Mouse (Mus musculus): Measurements from ENCODE around the gene Cldn9. TPM values are rescaled to one million over a fixed set of nuclear protein-coding genes. Genes with fewer than 3 reads are reported as not detected.

The Cldn9 gene
- polyA plus RNA-seq, 1 experiment from 2014 or later, result 0.23 TPM

DNA sequence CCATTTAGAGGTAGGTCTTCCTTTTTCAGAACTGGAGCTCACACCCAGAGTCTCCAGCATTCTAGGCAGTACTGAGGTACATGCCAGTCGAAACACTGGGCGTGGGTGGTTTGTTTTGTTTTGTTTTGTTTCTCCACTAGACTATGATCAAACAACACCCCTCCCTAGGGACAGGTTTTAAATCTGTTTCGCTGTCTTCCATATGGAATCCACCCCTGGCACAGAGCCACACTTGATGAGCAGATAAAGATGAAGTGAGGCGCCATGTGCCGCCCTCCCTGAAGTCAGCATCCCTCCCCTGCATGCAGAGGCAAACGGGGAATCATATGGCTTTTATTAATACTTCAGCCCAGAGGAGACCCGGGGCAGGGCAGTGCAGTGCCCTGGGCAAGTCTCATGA, 20.9 kb upstream of the Cldn9 start:
- no peak overlapping the region for H3K4me2 ChIP-seq (replicated peaks; ENCODE audit: low read depth)

DNA sequence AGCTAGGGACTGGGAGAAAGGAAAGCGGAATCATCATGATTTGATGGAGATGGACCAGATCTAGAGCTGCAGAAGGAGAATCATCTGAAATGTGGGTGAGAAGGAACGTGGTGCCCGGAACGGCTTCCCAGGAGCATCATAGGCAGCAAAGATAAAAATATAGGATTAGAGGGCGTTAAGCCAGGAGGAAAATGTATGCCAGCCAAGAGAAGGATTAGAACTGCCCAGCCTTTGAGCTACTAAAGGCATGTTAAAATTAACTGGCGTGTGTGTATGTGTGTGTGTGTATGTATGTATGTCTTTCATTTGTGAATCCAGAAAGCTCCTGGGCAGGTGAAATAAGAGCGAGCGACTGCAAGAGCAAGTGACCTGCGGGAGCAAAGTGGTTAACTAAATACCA, 19.5 kb upstream of the Cldn9 start:
- 85% methylated on average over 9 of the region's 9 CpGs for WGBS
- Histone ChIP-seq H3K9me3 (ENCODE audit: control insufficient read depth) (no peaks in the 10 kb centered on the region), H3K27me3 (replicated peaks; ENCODE audit: control insufficient read depth, insufficient read depth, low read length) (peaks cover under 1% of the 10 kb centered on the region; the same call in 1 of the 2 replicates), H3K4me1 (replicated peaks; ENCODE audit: control insufficient read depth, insufficient read depth, low read length) (no peaks in the 10 kb centered on the region; the same call in 1 of the 2 replicates), H3K27ac (ENCODE audit: low read depth, low read length) (no peak overlapping the region), H3K4me3 (ENCODE audit: low read depth, low read length) (no peak overlapping the region), H3K36me3 (ENCODE audit: control insufficient read depth, insufficient read depth) (no peaks in the 10 kb centered on the region), H3K4me2 (replicated peaks; ENCODE audit: low read depth) (no peak overlapping the region), H3K9ac (ENCODE audit: low read depth, low read length) (no peak overlapping the region)
- ATAC-seq, result no peak
- no peak for TF ChIP-seq CTCF (IDR thresholded peaks at IDR 0.05; ENCODE audit: low read depth)

More for the DNA sequence above, 20.9 kb upstream of the Cldn9 start:
- H3K9ac ChIP-seq (ENCODE audit: low read depth, low read length), result no peak overlapping the region
- no peaks in the 10 kb centered on the region; the same call in 1 of the 2 replicates for H3K4me1 ChIP-seq (replicated peaks; ENCODE audit: control insufficient read depth, insufficient read depth, low read length)
- no peak for TF ChIP-seq CTCF (IDR thresholded peaks at IDR 0.05; ENCODE audit: low read depth)
- 55% methylated on average over 7 of the region's 7 CpGs for WGBS
- no peaks in the 10 kb centered on the region for H3K9me3 ChIP-seq (ENCODE audit: control insufficient read depth)
- no peaks in the 10 kb centered on the region for H3K36me3 ChIP-seq (ENCODE audit: control insufficient read depth, insufficient read depth)
- no peak overlapping the region for H3K27ac ChIP-seq (ENCODE audit: low read depth, low read length)
- H3K4me3 ChIP-seq (ENCODE audit: low read depth, low read length), result no peak overlapping the region
- no peaks in the 10 kb centered on the region for H3K27me3 ChIP-seq (replicated peaks; ENCODE audit: control insufficient read depth, insufficient read depth, low read length)
- no peak for ATAC-seq

- H3K9me3 ChIP-seq (ENCODE audit: control insufficient read depth), result no peaks in the 10 kb centered on the region
- peak overlapping the region; percentile 100 for H3K4me2 ChIP-seq (replicated peaks; ENCODE audit: low read depth)
- peak; percentile 94 for ATAC-seq
- H3K4me3 ChIP-seq (ENCODE audit: low read depth, low read length), result peak overlapping the region; percentile 67
- WGBS, result 1% methylated on average over 17 of the region's 28 CpGs
- peak; percentile 92 for TF ChIP-seq CTCF (IDR thresholded peaks at IDR 0.05; ENCODE audit: low read depth)
- no peak overlapping the region for H3K27ac ChIP-seq (ENCODE audit: low read depth, low read length)
- H3K4me1 ChIP-seq (replicated peaks; ENCODE audit: control insufficient read depth, insufficient read depth, low read length), result no peaks in the 10 kb centered on the region; the same call in 1 of the 2 replicates
- no peaks in the 10 kb centered on the region for H3K36me3 ChIP-seq (ENCODE audit: control insufficient read depth, insufficient read depth)
- peaks cover 3% of the 10 kb centered on the region; the same call in 1 of the 2 replicates for H3K27me3 ChIP-seq (replicated peaks; ENCODE audit: control insufficient read depth, insufficient read depth, low read length)
- 0 out of 2 replicates have a peak overlapping the region, but pooled peaks have one; percentile 40 for H3K9ac ChIP-seq (ENCODE audit: low read depth, low read length)
Measured at GRCm38 (mm10) chr17:23700079-23700478, 16.3 kb upstream of the Cldn9 start.

DNA sequence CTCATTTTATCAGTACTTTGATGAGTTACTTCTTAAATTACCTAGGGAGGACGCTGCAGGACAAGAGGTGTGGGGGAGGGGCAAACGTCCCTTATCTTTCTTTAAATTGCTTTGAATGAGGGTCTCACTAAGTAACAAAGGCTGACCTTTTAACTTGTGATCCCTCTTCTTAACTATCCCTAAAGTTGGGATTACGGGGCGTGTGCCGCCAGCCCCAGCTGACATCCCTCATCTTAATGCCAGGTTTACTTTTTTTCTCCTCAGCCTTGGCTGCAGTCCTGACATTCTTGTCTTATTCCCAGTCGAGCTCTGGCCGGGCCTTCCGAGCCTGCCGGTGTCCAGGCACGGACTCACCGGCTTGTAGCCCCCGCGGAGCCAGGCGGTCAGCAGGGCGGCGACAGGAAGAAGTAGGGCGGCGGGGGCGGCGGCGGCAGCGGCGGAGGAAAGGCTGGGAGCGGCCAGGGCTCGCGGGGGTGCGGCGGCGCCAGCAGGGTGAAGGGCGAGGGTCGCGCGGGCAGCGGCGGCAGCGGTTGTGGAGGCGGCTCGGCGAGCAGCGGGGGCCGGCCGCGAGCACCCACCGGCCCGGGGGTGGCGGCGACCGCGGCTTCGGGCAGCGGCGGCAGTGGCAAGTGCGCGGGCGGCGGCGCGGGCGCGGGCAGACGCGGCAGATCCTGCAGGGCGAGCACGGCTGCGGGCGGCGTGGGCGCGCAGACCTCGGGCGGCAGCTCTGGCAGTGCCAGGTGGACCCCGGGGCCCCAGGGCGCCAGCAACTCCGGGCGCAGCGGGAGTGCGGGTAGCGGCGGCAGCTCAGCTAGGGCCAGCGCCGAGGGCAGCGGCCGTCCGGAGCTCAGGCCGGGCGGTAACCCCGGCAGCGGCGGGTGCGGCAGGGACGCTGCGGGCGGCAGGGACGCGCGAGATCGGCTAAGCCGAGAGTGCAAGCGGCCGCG, 15.6 kb upstream of the Cldn9 start:
- peak; percentile 18; the same call in 1 of the 2 replicates for TF ChIP-seq CTCF (IDR thresholded peaks at IDR 0.05; ENCODE audit: low read depth)
- Histone ChIP-seq H3K4me2 (replicated peaks; ENCODE audit: low read depth) (peak overlapping the region; percentile 100), H3K27me3 (replicated peaks; ENCODE audit: control insufficient read depth, insufficient read depth, low read length) (peaks cover 3% of the 10 kb centered on the region; the same call in 1 of the 2 replicates), H3K9me3 (ENCODE audit: control insufficient read depth) (no peaks in the 10 kb centered on the region), H3K27ac (ENCODE audit: low read depth, low read length) (no peak overlapping the region), H3K4me1 (replicated peaks; ENCODE audit: control insufficient read depth, insufficient read depth, low read length) (no peaks in the 10 kb centered on the region; the same call in 1 of the 2 replicates), H3K4me3 (ENCODE audit: low read depth, low read length) (peak overlapping the region; percentile 67), H3K36me3 (ENCODE audit: control insufficient read depth, insufficient read depth) (no peaks in the 10 kb centered on the region), H3K9ac (ENCODE audit: low read depth, low read length) (peak overlapping the region; percentile 40; the same call in 1 of the 2 replicates)
- WGBS, result under 1% methylated on average over 71 of the region's 101 CpGs
- ATAC-seq, result peak; percentile 51

- WGBS, result 43% methylated on average over 3 of the region's 3 CpGs
- peaks cover 3% of the 10 kb centered on the region; the same call in 1 of the 2 replicates for H3K27me3 ChIP-seq (replicated peaks; ENCODE audit: control insufficient read depth, insufficient read depth, low read length)
- H3K4me1 ChIP-seq (replicated peaks; ENCODE audit: control insufficient read depth, insufficient read depth, low read length), result no peaks in the 10 kb centered on the region; the same call in 1 of the 2 replicates
- no peak overlapping the region for H3K4me3 ChIP-seq (ENCODE audit: low read depth, low read length)
- no peak overlapping the region for H3K4me2 ChIP-seq (replicated peaks; ENCODE audit: low read depth)
- H3K36me3 ChIP-seq (ENCODE audit: control insufficient read depth, insufficient read depth), result no peaks in the 10 kb centered on the region
- ATAC-seq, result no peak
- H3K9ac ChIP-seq (ENCODE audit: low read depth, low read length), result no peak overlapping the region
- no peak for TF ChIP-seq CTCF (IDR thresholded peaks at IDR 0.05; ENCODE audit: low read depth)
- no peak overlapping the region for H3K27ac ChIP-seq (ENCODE audit: low read depth, low read length)
- no peaks in the 10 kb centered on the region for H3K9me3 ChIP-seq (ENCODE audit: control insufficient read depth)
Measured at GRCm38 (mm10) chr17:23695801-23696200, 12.0 kb upstream of the Cldn9 start.

DNA sequence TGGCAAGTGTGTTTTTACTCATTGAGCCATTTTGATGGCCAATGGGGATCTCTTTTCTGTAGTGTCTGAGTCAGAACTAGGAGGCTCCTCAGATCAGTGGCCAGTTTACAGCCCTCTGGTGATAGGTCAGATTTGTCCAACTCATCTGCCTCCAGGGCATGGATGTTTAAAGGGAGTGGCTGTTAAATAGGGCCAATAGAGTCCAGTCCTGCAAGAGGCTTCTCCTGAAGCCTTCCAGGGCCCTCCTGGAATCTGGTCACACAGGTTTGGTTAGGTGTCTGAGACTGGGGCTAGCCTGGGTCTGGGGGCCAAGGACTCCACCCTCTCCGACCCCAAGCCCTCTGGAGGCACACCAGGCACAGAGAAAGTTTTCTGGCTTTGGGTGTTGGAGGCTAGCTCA, 10.7 kb upstream of the Cldn9 start:
- H3K4me2 ChIP-seq (replicated peaks; ENCODE audit: low read depth), result no peak overlapping the region
- no peaks in the 10 kb centered on the region for H3K9me3 ChIP-seq (ENCODE audit: control insufficient read depth)
- H3K9ac ChIP-seq (ENCODE audit: low read depth, low read length), result no peak overlapping the region
- H3K27ac ChIP-seq (ENCODE audit: low read depth, low read length), result no peak overlapping the region
- no peaks in the 10 kb centered on the region for H3K36me3 ChIP-seq (ENCODE audit: control insufficient read depth, insufficient read depth)
- WGBS, result 50% methylated on average over 1 of the region's 1 CpGs
- ATAC-seq, result no peak
- H3K4me3 ChIP-seq (ENCODE audit: low read depth, low read length), result no peak overlapping the region
- H3K27me3 ChIP-seq (replicated peaks; ENCODE audit: control insufficient read depth, insufficient read depth, low read length), result peaks cover 3% of the 10 kb centered on the region; the same call in 1 of the 2 replicates
- TF ChIP-seq CTCF (IDR thresholded peaks at IDR 0.05; ENCODE audit: low read depth), result no peak
- H3K4me1 ChIP-seq (replicated peaks; ENCODE audit: control insufficient read depth, insufficient read depth, low read length), result no peaks in the 10 kb centered on the region
